Mouse (Mus musculus) midbrain, embryonic 15.5 days (tissue): Measurements from ENCODE around the gene Gmps. TPM values are rescaled to one million over a fixed set of nuclear protein-coding genes. Genes with fewer than 3 reads are reported as not detected.

Experiments
- ATAC-seq: fragments of 200-750 bp; cut with Nextera tagmentation; replicated peaks from 2 replicates; pipeline ENCODE4 v1.8.0; 2017; ENCODE audit warnings: moderate TSS enrichment
- H3K27ac ChIP-seq: fragments of 300-500 bp; sonication (generic); 2 replicates; pipeline ENCODE4 v1.5.1; 2015; ENCODE audit warnings: mild to moderate bottlenecking, inconsistent platforms
- H3K27me3 ChIP-seq: fragments of 300-500 bp; sonication (generic); replicated peaks from 2 replicates; pipeline ENCODE4 v1.6.1; 2015; ENCODE audit warnings: inconsistent platforms
- H3K36me3 ChIP-seq: fragments of 300-500 bp; sonication (generic); replicated peaks from 2 replicates; pipeline ENCODE4 v1.6.1; 2015; ENCODE audit warnings: inconsistent platforms
- H3K4me1 ChIP-seq: fragments of 300-500 bp; sonication (generic); 2 replicates; pipeline ENCODE4 v1.6.1; 2015; ENCODE audit warnings: inconsistent platforms
- H3K4me2 ChIP-seq: fragments of 300-500 bp; sonication (generic); 2 replicates; pipeline ENCODE4 v1.6.1; 2015; ENCODE audit warnings: inconsistent platforms, mild to moderate bottlenecking, moderate library complexity
- H3K4me3 ChIP-seq: fragments of 300-500 bp; sonication (generic); 2 replicates; pipeline ENCODE4 v1.5.1; 2015; ENCODE audit warnings: mild to moderate bottlenecking, inconsistent platforms
- H3K9ac ChIP-seq: fragments of 300-500 bp; sonication (generic); 2 replicates; pipeline ENCODE4 v1.6.1; 2015; ENCODE audit warnings: mild to moderate bottlenecking, inconsistent platforms
- H3K9me3 ChIP-seq: fragments of 300-500 bp; sonication (generic); 2 replicates; pipeline ENCODE4 v1.6.1; 2016; ENCODE audit warnings: inconsistent platforms
- WGBS: fragments of 180-500 bp; shearing (Covaris S2); methylation state at CpG from one replicate; pipeline ENCODE4 v1.1.7; 2015; ENCODE audit warnings: mixed read lengths; 5-methylcytosine and 5-hydroxymethylcytosine counted together
- polyA plus RNA-seq: library from polyadenylated mRNA; unstranded; fragments of >200 nt; fragmentation: Nextera tagmentation; extraction: Ambion mirVana; gene quantifications from 2 replicates; pipeline ENCODE4 v1.2.1, GENCODE M21; 2015

Gmps gene
- polyA plus RNA-seq, 1 experiment from 2014 or later = 50.4 TPM

GRCm38 (mm10) chr3:63986656-63987055, 10.8 kb downstream of the Gmps start:
- H3K9me3 ChIP-seq = no peaks in the 10 kb centered on the region
- no peak overlapping the region for H3K27ac ChIP-seq
- H3K36me3 ChIP-seq = peaks cover 22% of the 10 kb centered on the region; the same call in 1 of the 2 replicates
- H3K4me3 ChIP-seq = no peak overlapping the region
- no peak for ATAC-seq
- 85% methylated on average over 1 of the region's 1 CpGs for WGBS
- no peak overlapping the region for H3K4me2 ChIP-seq
- no peak overlapping the region for H3K9ac ChIP-seq
- no peaks in the 10 kb centered on the region for H3K4me1 ChIP-seq
- no peaks in the 10 kb centered on the region for H3K27me3 ChIP-seq

GRCm38 (mm10) chr3:63988722-63989440, 13.0 kb downstream of the Gmps start:
- no peaks in the 10 kb centered on the region for H3K27me3 ChIP-seq
- ATAC-seq = no peak
- no peaks in the 10 kb centered on the region for H3K4me1 ChIP-seq
- H3K4me2 ChIP-seq = no peak overlapping the region
- H3K9ac ChIP-seq = no peak overlapping the region
- H3K36me3 ChIP-seq = peaks cover 36% of the 10 kb centered on the region
- no peaks in the 10 kb centered on the region for H3K9me3 ChIP-seq
- H3K27ac ChIP-seq = no peak overlapping the region
- 97% methylated on average over 3 of the region's 3 CpGs for WGBS
- H3K4me3 ChIP-seq = no peak overlapping the region

GRCm38 (mm10) chr3:64021436-64021835, 45.5 kb downstream of the Gmps start:
- 92% methylated on average over 3 of the region's 3 CpGs for WGBS
- no peaks in the 10 kb centered on the region for H3K27me3 ChIP-seq
- no peak overlapping the region for H3K27ac ChIP-seq

GRCm38 (mm10) chr3:64021867-64022266, 46.0 kb downstream of the Gmps start:
- Histone ChIP-seq H3K4me3 (no peak overlapping the region), H3K9ac (no peak overlapping the region), H3K36me3 (no peaks in the 10 kb centered on the region), H3K4me1 (no peaks in the 10 kb centered on the region), H3K9me3 (no peaks in the 10 kb centered on the region), H3K4me2 (no peak overlapping the region), H3K27me3 (no peaks in the 10 kb centered on the region), H3K27ac (no peak overlapping the region)
- no peak for ATAC-seq
- WGBS = 88% methylated on average over 2 of the region's 2 CpGs

More at GRCm38 (mm10) chr3:64021436-64021835, 45.5 kb downstream of the Gmps start:
- no peak overlapping the region for H3K4me3 ChIP-seq
- H3K9me3 ChIP-seq = no peaks in the 10 kb centered on the region
- ATAC-seq = no peak
- no peaks in the 10 kb centered on the region for H3K36me3 ChIP-seq
- no peak overlapping the region for H3K4me2 ChIP-seq
- H3K4me1 ChIP-seq = no peaks in the 10 kb centered on the region
- H3K9ac ChIP-seq = no peak overlapping the region

GRCm38 (mm10) chr3:64029846-64030245, 53.9 kb downstream of the Gmps start:
- Histone ChIP-seq H3K4me1 (no peaks in the 10 kb centered on the region), H3K36me3 (no peaks in the 10 kb centered on the region), H3K9me3 (no peaks in the 10 kb centered on the region), H3K27me3 (no peaks in the 10 kb centered on the region), H3K27ac (no peak overlapping the region), H3K4me3 (no peak overlapping the region), H3K9ac (no peak overlapping the region), H3K4me2 (no peak overlapping the region)
- ATAC-seq = no peak
- 95% methylated on average over 4 of the region's 4 CpGs for WGBS

GRCm38 (mm10) chr3:64038136-64038841, 62.4 kb downstream of the Gmps start:
- Histone ChIP-seq H3K27me3 (no peaks in the 10 kb centered on the region), H3K4me1 (peaks cover 8% of the 10 kb centered on the region), H3K4me2 (no peak overlapping the region), H3K9me3 (no peaks in the 10 kb centered on the region), H3K36me3 (no peaks in the 10 kb centered on the region), H3K4me3 (no peak overlapping the region), H3K9ac (no peak overlapping the region), H3K27ac (no peak overlapping the region)
- 86% methylated on average over 7 of the region's 7 CpGs for WGBS
- no peak for ATAC-seq

GRCm38 (mm10) chr3:64039818-64040784, 64.2 kb downstream of the Gmps start:
- Histone ChIP-seq H3K9me3 (no peaks in the 10 kb centered on the region), H3K9ac (peak overlapping the region; percentile 20; the same call in 1 of the 2 replicates), H3K36me3 (no peaks in the 10 kb centered on the region), H3K4me3 (peak overlapping the region; percentile 35), H3K27ac (peak overlapping the region; percentile 49; the same call in 1 of the 2 replicates), H3K4me1 (peaks cover 8% of the 10 kb centered on the region), H3K4me2 (peak overlapping the region; percentile 76), H3K27me3 (no peaks in the 10 kb centered on the region)
- WGBS = 7% methylated on average over 25 of the region's 25 CpGs
- peak; percentile 93 for ATAC-seq

Other genes starting within 250 kb of the Gmps start
- 9.9 and 11.0 TPM in 2 replicates for gene Plch1, start 76.6 kb upstream of the Gmps start, polyA plus RNA-seq
- 5.7 and 7.8 TPM in 2 replicates for gene E130311K13Rik, start 46.6 kb upstream of the Gmps start, polyA plus RNA-seq
- 18.6 and 19.6 TPM in 2 replicates for gene Slc33a1, start 11.3 kb upstream of the Gmps start, polyA plus RNA-seq
- 0.13 and 0.14 TPM in 2 replicates for gene Vmn2r1, start 105.4 kb downstream of the Gmps start, polyA plus RNA-seq
- gene Vmn2r2, start 165.8 kb downstream of the Gmps start, polyA plus RNA-seq = 0.04 TPM in 2 replicates